ENCODE assay signal across 29 mouse cellular contexts in the genomic region with DNA sequence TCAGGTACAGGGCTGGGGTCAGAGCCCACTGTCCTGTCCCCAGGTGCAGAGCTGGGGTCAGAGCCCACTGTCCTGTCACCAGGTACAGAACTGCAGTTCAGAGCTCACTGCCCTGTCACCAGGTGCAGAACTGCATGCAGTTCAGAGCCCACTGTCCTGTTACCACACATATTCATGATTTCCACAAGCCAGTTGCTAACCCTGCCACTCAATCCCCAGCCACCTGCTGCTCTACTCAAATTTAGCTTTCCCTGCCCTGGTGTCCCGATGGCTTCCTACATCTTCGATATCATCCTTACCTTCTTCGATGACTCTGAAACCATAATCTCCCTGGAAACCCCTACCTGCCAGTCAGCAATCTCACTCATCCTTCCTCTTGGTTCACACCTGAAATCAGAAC. TPM values are rescaled to one million over a fixed set of nuclear protein-coding genes. Genes with fewer than 3 reads are reported as not detected.
"Had no signal": no experiment of that assay in that cellular context is flagged by ENCODE, and none has a peak within 500 bp of the region (broad histone marks: within the 10 kb centered on the region; RNA-seq: fewer than 3 reads in every experiment).

No protein-coding gene starts in this region.

- DNase-seq: left cerebral cortex, postnatal 4 days; liver; liver, embryonic 13.5 days; liver, postnatal 0 days; lung, adult 18-20 months; lung, adult 2 months; lung, embryonic 14.5 days; lung, postnatal 10 days; lung, postnatal 14 days; lung, postnatal 36 days; lung, postnatal 4 days; midbrain, embryonic 14.5 days had no signal

- H3K4me3 ChIP-seq: left cerebral cortex, adult 2 months; limb, embryonic 10.5 days; limb, embryonic 12.5 days; limb, embryonic 13.5 days; limb, embryonic 15.5 days; liver, embryonic 12.5 days; liver, embryonic 13.5 days; liver, embryonic 15.5 days; lung, embryonic 15.5 days; megakaryocyte, embryonic 14.5 days; midbrain, embryonic 10.5 days; midbrain, embryonic 12.5 days; midbrain, embryonic 13.5 days; midbrain, embryonic 15.5 days had no signal

- H3K36me3 ChIP-seq: limb, embryonic 10.5 days; limb, embryonic 12.5 days; limb, embryonic 13.5 days; limb, embryonic 15.5 days; liver, embryonic 12.5 days; liver, embryonic 13.5 days; liver, embryonic 15.5 days; lung, embryonic 15.5 days; midbrain, embryonic 10.5 days; midbrain, embryonic 12.5 days; midbrain, embryonic 13.5 days; midbrain, embryonic 15.5 days had no signal

- H3K4me2 ChIP-seq: limb, embryonic 12.5 days; limb, embryonic 13.5 days; limb, embryonic 15.5 days; liver, embryonic 11.5 days; liver, embryonic 12.5 days; liver, embryonic 13.5 days; liver, embryonic 15.5 days; lung, embryonic 14.5 days; lung, embryonic 15.5 days; midbrain, embryonic 11.5 days; midbrain, embryonic 12.5 days; midbrain, embryonic 13.5 days; midbrain, embryonic 15.5 days had no signal

- H3K27me3 ChIP-seq: limb, embryonic 12.5 days; limb, embryonic 13.5 days; limb, embryonic 15.5 days; liver, embryonic 12.5 days; liver, embryonic 13.5 days; liver, embryonic 15.5 days; lung, embryonic 15.5 days; midbrain, embryonic 12.5 days; midbrain, embryonic 13.5 days; midbrain, embryonic 15.5 days had no signal

RNA-seq across cellular contexts. Expression of a gene that starts 17.5 kb away (rescaled TPM):
- polyA plus RNA-seq: limb, embryonic 10.5 days; liver, adult 2 months; lung, adult 2 months; midbrain, embryonic 14.5 days; midbrain, embryonic 15.5 days; midbrain, postnatal 0 days had no signal
